Mouse (Mus musculus): ENCODE measurements around the gene Srbd1. TPM values are rescaled to one million over a fixed set of nuclear protein-coding genes. Genes with fewer than 3 reads are reported as not detected.

The Srbd1 gene
- total and polyA plus RNA-seq, 2 experiments from 2014 or later, result 7.4 to 12.1 TPM

GRCm38 (mm10) chr17:85941141-85941738, 203.7 kb downstream of the Srbd1 start:
- WGBS, result 82% methylated on average over 8 of the region's 8 CpGs
- Histone ChIP-seq H3K4me1 (ENCODE audit: insufficient read depth, low read length) (no peaks in the 10 kb centered on the region), H3K4me3 (ENCODE audit: low read length) (no peak overlapping the region), H3K9ac (replicated peaks; ENCODE audit: low read length) (no peak overlapping the region), H3K9me3 (ENCODE audit: low read length) (no peaks in the 10 kb centered on the region), H3K4me2 (ENCODE audit: low read depth, low read length) (no peak overlapping the region), H3K36me3 (ENCODE audit: insufficient read depth, low read length) (no peaks in the 10 kb centered on the region), H3K27me3 (ENCODE audit: insufficient read depth, low read length) (no peaks in the 10 kb centered on the region), H3K27ac (no peak overlapping the region)
- ATAC-seq (no peak), DNase-seq (ENCODE audit: low spot score) (no peak)
- no peak for TF ChIP-seq CTCF (IDR thresholded peaks at IDR 0.05; ENCODE audit: low read depth)

- no peaks in the 10 kb centered on the region for H3K9me3 ChIP-seq (ENCODE audit: low read length)
- H3K36me3 ChIP-seq (ENCODE audit: insufficient read depth, low read length), result no peaks in the 10 kb centered on the region
- H3K27ac ChIP-seq, result no peak overlapping the region
- ATAC-seq (no peak), DNase-seq (ENCODE audit: low spot score) (no peak)
- WGBS, result 99% methylated on average over 4 of the region's 4 CpGs
- H3K4me2 ChIP-seq (ENCODE audit: low read depth, low read length), result no peak overlapping the region
- no peaks in the 10 kb centered on the region for H3K4me1 ChIP-seq (ENCODE audit: insufficient read depth, low read length)
- no peak overlapping the region for H3K4me3 ChIP-seq (ENCODE audit: low read length)
- H3K9ac ChIP-seq (replicated peaks; ENCODE audit: low read length), result no peak overlapping the region
- no peaks in the 10 kb centered on the region for H3K27me3 ChIP-seq (ENCODE audit: insufficient read depth, low read length)
- TF ChIP-seq CTCF (IDR thresholded peaks at IDR 0.05; ENCODE audit: low read depth), result no peak
Measured at GRCm38 (mm10) chr17:85937131-85937530, 207.8 kb downstream of the Srbd1 start.

GRCm38 (mm10) chr17:85935268-85935667, 209.7 kb downstream of the Srbd1 start:
- Histone ChIP-seq H3K4me2 (ENCODE audit: low read depth, low read length) (no peak overlapping the region), H3K36me3 (ENCODE audit: insufficient read depth, low read length) (no peaks in the 10 kb centered on the region), H3K9ac (replicated peaks; ENCODE audit: low read length) (no peak overlapping the region), H3K27me3 (ENCODE audit: insufficient read depth, low read length) (no peaks in the 10 kb centered on the region), H3K4me3 (ENCODE audit: low read length) (no peak overlapping the region), H3K4me1 (ENCODE audit: insufficient read depth, low read length) (no peaks in the 10 kb centered on the region), H3K27ac (no peak overlapping the region), H3K9me3 (ENCODE audit: low read length) (no peaks in the 10 kb centered on the region)
- WGBS, result 76% methylated on average over 10 of the region's 10 CpGs
- ATAC-seq (no peak), DNase-seq (ENCODE audit: low spot score) (no peak)
- TF ChIP-seq CTCF (IDR thresholded peaks at IDR 0.05; ENCODE audit: low read depth), result no peak

Other genes with a start within 250 kb of the Srbd1 start
- gene Prkce, start 22.6 kb upstream of the Srbd1 start, total RNA-seq (2014; rRNA removed), result 53.5 and 55.8 TPM in 2 replicates
- gene Prkce, start 22.6 kb upstream of the Srbd1 start, polyA plus RNA-seq (2015; fragmentation: Nextera tagmentation; extraction: Ambion mirVana), result 47.4 and 50.8 TPM in 2 replicates

Data from hindbrain, postnatal 0 days (tissue).